Comparison of ENCODE assay signal across 18 mouse cellular contexts in genomic region chr11:87460566-87460965, GRCm38 (mm10). TPM values are rescaled to one million over a fixed set of nuclear protein-coding genes. Genes with fewer than 3 reads are reported as not detected.
"Had no signal": no experiment of that assay in that cellular context is flagged by ENCODE, and none has a peak within 500 bp of the region (broad histone marks: within the 10 kb centered on the region; RNA-seq: fewer than 3 reads in every experiment).

No protein-coding gene starts in this region.

- H3K36me3 ChIP-seq: midbrain, embryonic 10.5 days; midbrain, embryonic 12.5 days; neural tube, embryonic 13.5 days; stomach, embryonic 15.5 days had no signal

- H3K4me1 ChIP-seq: midbrain, embryonic 12.5 days; neural tube, embryonic 13.5 days; stomach, embryonic 15.5 days had no signal

- H3K27me3 ChIP-seq: neural tube, embryonic 13.5 days; stomach, embryonic 15.5 days had no signal

- H3K9me3 ChIP-seq: midbrain, embryonic 10.5 days; midbrain, embryonic 12.5 days; neural tube, embryonic 13.5 days; stomach, embryonic 15.5 days had no signal

- H3K27ac ChIP-seq: liver, embryonic 14.5 days; midbrain, embryonic 10.5 days; midbrain, embryonic 12.5 days; neural tube, embryonic 13.5 days; stomach, embryonic 15.5 days; stomach, postnatal 0 days had no signal

- H3K4me2 ChIP-seq: lung, embryonic 14.5 days; midbrain, embryonic 12.5 days; neural tube, embryonic 13.5 days; stomach, embryonic 15.5 days had no signal

- H3K4me3 ChIP-seq: midbrain, embryonic 10.5 days; midbrain, embryonic 12.5 days; myocyte; neural tube, embryonic 13.5 days; stomach, embryonic 15.5 days had no signal

- H3K9ac ChIP-seq: lung, embryonic 14.5 days; midbrain, embryonic 12.5 days; neural tube, embryonic 13.5 days; stomach, embryonic 15.5 days had no signal

- ATAC-seq: midbrain, embryonic 16.5 days had no signal

- DNase-seq: lung, adult 18-20 months; lung, embryonic 14.5 days; lung, postnatal 10 days; lung, postnatal 4 days; midbrain, embryonic 14.5 days; right cerebral cortex, postnatal 14 days; thymus, adult 2 months; thymus, postnatal 25 days; thymus, postnatal 4 days had no signal

RNA-seq across cellular contexts. Expression of gene Tex14, which starts 55.7 kb away (rescaled TPM):
- total RNA-seq: megakaryocyte-erythroid progenitor cell, adult 5-6 weeks had no signal
- polyA plus RNA-seq: midbrain, embryonic 10.5 days had no signal
